Mouse (Mus musculus): Measurements from ENCODE around the gene Scap. TPM values are rescaled to one million over a fixed set of nuclear protein-coding genes. Genes with fewer than 3 reads are reported as not detected.
A peak's percentile ranks its signal among the peaks of the same experiment; 100 is the strongest.

Scap gene
- polyA plus RNA-seq, 1 experiment, result 41.2 TPM

GRCm38 (mm10) chr9:110304969-110305651 is 28.0 kb upstream of the Scap start, which contains the start of gene Elp6:
Gene Elp6 (plus strand): TSS chr9:110305173.
- peak within 1 kb of the TSS; percentile 60 for H3K4me3 ChIP-seq (ENCODE audit: insufficient read depth, low read length)
- TF ChIP-seq POLR2A (IDR thresholded peaks at IDR 0.05; ENCODE audit: low read depth, low read length), result peak; percentile 99
- TF ChIP-seq CTCF (IDR thresholded peaks at IDR 0.05; ENCODE audit: borderline replicate concordance, insufficient read depth, low read length), result no peak
- peak within 1 kb of the TSS; percentile 71 for H3K27ac ChIP-seq (ENCODE audit: insufficient read depth, low read length)
- peaks cover 4% of the 10 kb centered on the region; the same call in 1 of the 2 replicates for H3K4me1 ChIP-seq (ENCODE audit: control insufficient read depth, insufficient read depth, low read length)

GRCm38 (mm10) chr9:110306371-110306770 is 26.7 kb upstream of the Scap start:
- Histone ChIP-seq H3K27ac (ENCODE audit: insufficient read depth, low read length) (no peak overlapping the region), H3K4me1 (ENCODE audit: control insufficient read depth, insufficient read depth, low read length) (peaks cover 4% of the 10 kb centered on the region; the same call in 1 of the 2 replicates), H3K4me3 (ENCODE audit: insufficient read depth, low read length) (no peak overlapping the region)
- TF ChIP-seq POLR2A (IDR thresholded peaks at IDR 0.05; ENCODE audit: low read depth, low read length), result no peak

GRCm38 (mm10) chr9:110314706-110315105 is 18.4 kb upstream of the Scap start:
- TF ChIP-seq POLR2A (IDR thresholded peaks at IDR 0.05; ENCODE audit: low read depth, low read length) (no peak), CTCF (IDR thresholded peaks at IDR 0.05; ENCODE audit: borderline replicate concordance, insufficient read depth, low read length) (no peak)
- no peak overlapping the region for H3K27ac ChIP-seq (ENCODE audit: insufficient read depth, low read length)
- H3K4me3 ChIP-seq (ENCODE audit: insufficient read depth, low read length), result no peak overlapping the region
- H3K4me1 ChIP-seq (ENCODE audit: control insufficient read depth, insufficient read depth, low read length), result no peaks in the 10 kb centered on the region

- TF ChIP-seq CTCF (IDR thresholded peaks at IDR 0.05; ENCODE audit: borderline replicate concordance, insufficient read depth, low read length), result no peak
- TF ChIP-seq POLR2A (IDR thresholded peaks at IDR 0.05; ENCODE audit: low read depth, low read length), result no peak
- H3K4me3 ChIP-seq (ENCODE audit: insufficient read depth, low read length), result no peak overlapping the region
- H3K27ac ChIP-seq (ENCODE audit: insufficient read depth, low read length), result no peak overlapping the region
- H3K4me1 ChIP-seq (ENCODE audit: control insufficient read depth, insufficient read depth, low read length), result no peaks in the 10 kb centered on the region
Observed at GRCm38 (mm10) chr9:110315410-110315809, 17.7 kb upstream of the Scap start.

GRCm38 (mm10) chr9:110315904-110316303 is 17.2 kb upstream of the Scap start:
- Histone ChIP-seq H3K4me1 (ENCODE audit: control insufficient read depth, insufficient read depth, low read length) (no peaks in the 10 kb centered on the region), H3K4me3 (ENCODE audit: insufficient read depth, low read length) (no peak overlapping the region), H3K27ac (ENCODE audit: insufficient read depth, low read length) (no peak overlapping the region)
- TF ChIP-seq CTCF (IDR thresholded peaks at IDR 0.05; ENCODE audit: borderline replicate concordance, insufficient read depth, low read length) (no peak), POLR2A (IDR thresholded peaks at IDR 0.05; ENCODE audit: low read depth, low read length) (no peak)

GRCm38 (mm10) chr9:110316503-110316902 is 16.6 kb upstream of the Scap start:
- TF ChIP-seq POLR2A (IDR thresholded peaks at IDR 0.05; ENCODE audit: low read depth, low read length) (no peak), CTCF (IDR thresholded peaks at IDR 0.05; ENCODE audit: borderline replicate concordance, insufficient read depth, low read length) (no peak)

GRCm38 (mm10) chr9:110320769-110321168 is 12.3 kb upstream of the Scap start:
- H3K4me3 ChIP-seq (ENCODE audit: insufficient read depth, low read length), result no peak overlapping the region
- no peak for TF ChIP-seq CTCF (IDR thresholded peaks at IDR 0.05; ENCODE audit: borderline replicate concordance, insufficient read depth, low read length)
- TF ChIP-seq POLR2A (IDR thresholded peaks at IDR 0.05; ENCODE audit: low read depth, low read length), result no peak
- no peaks in the 10 kb centered on the region for H3K4me1 ChIP-seq (ENCODE audit: control insufficient read depth, insufficient read depth, low read length)
- no peak overlapping the region for H3K27ac ChIP-seq (ENCODE audit: insufficient read depth, low read length)

More at GRCm38 (mm10) chr9:110316503-110316902, 16.6 kb upstream of the Scap start:
- H3K27ac ChIP-seq (ENCODE audit: insufficient read depth, low read length), result no peak overlapping the region
- H3K4me1 ChIP-seq (ENCODE audit: control insufficient read depth, insufficient read depth, low read length), result no peaks in the 10 kb centered on the region
- H3K4me3 ChIP-seq (ENCODE audit: insufficient read depth, low read length), result no peak overlapping the region

GRCm38 (mm10) chr9:110322972-110323371 is 10.1 kb upstream of the Scap start:
- no peaks in the 10 kb centered on the region for H3K4me1 ChIP-seq (ENCODE audit: control insufficient read depth, insufficient read depth, low read length)
- H3K4me3 ChIP-seq (ENCODE audit: insufficient read depth, low read length), result no peak overlapping the region
- H3K27ac ChIP-seq (ENCODE audit: insufficient read depth, low read length), result no peak overlapping the region
- TF ChIP-seq POLR2A (IDR thresholded peaks at IDR 0.05; ENCODE audit: low read depth, low read length) (no peak), CTCF (IDR thresholded peaks at IDR 0.05; ENCODE audit: borderline replicate concordance, insufficient read depth, low read length) (no peak)

GRCm38 (mm10) chr9:110324181-110324580 is 8.9 kb upstream of the Scap start:
- TF ChIP-seq CTCF (IDR thresholded peaks at IDR 0.05; ENCODE audit: borderline replicate concordance, insufficient read depth, low read length) (no peak), POLR2A (IDR thresholded peaks at IDR 0.05; ENCODE audit: low read depth, low read length) (no peak)
- no peak overlapping the region for H3K4me3 ChIP-seq (ENCODE audit: insufficient read depth, low read length)
- no peaks in the 10 kb centered on the region for H3K4me1 ChIP-seq (ENCODE audit: control insufficient read depth, insufficient read depth, low read length)
- H3K27ac ChIP-seq (ENCODE audit: insufficient read depth, low read length), result no peak overlapping the region

GRCm38 (mm10) chr9:110328178-110328577 is 4.9 kb upstream of the Scap start:
- H3K27ac ChIP-seq (ENCODE audit: insufficient read depth, low read length), result no peak overlapping the region
- no peaks in the 10 kb centered on the region for H3K4me1 ChIP-seq (ENCODE audit: control insufficient read depth, insufficient read depth, low read length)
- TF ChIP-seq POLR2A (IDR thresholded peaks at IDR 0.05; ENCODE audit: low read depth, low read length), result no peak
- no peak for TF ChIP-seq CTCF (IDR thresholded peaks at IDR 0.05; ENCODE audit: borderline replicate concordance, insufficient read depth, low read length)
- no peak overlapping the region for H3K4me3 ChIP-seq (ENCODE audit: insufficient read depth, low read length)

Measured in embryonic fibroblast, embryonic 13.5 days (primary cell).